Mouse (Mus musculus) T-helper 17 cell (primary cell): Measurements from ENCODE around the gene Aoc1.

ENCODE experiments used
- in situ Hi-C, 2 experiments: fragments of 300-600 bp; cut with MboI, MseI; formaldehyde crosslinking; loops; 1 replicate in 1 of 2; 2 replicates in 1 of 2; pipeline ENCODE4 v1.15.1; 2025; ENCODE audit warnings: high pct_unique_total_duplicates in 2 of 2

Aoc1 gene

DNA sequence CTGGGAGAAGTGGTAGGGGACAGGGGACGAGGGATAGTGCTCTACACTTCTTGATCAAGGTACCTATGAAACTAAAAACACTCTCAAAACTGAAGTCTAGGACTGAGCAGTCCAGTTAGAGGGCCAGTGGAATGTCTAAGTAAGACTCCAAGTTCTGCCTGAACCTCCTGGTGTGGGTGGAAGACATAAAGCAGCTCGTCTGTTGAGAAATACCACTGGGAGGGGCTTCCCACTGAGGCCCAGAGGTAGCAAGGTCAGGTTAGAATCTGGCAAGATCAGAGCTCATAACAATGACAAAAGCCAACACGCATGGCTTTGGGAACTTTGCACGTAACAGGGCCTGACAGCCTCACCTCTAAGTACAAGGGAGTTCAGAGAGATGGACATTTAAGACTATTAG is 30.7 kb downstream of the Aoc1 start:
- in situ Hi-C loops, result no loop called here

DNA sequence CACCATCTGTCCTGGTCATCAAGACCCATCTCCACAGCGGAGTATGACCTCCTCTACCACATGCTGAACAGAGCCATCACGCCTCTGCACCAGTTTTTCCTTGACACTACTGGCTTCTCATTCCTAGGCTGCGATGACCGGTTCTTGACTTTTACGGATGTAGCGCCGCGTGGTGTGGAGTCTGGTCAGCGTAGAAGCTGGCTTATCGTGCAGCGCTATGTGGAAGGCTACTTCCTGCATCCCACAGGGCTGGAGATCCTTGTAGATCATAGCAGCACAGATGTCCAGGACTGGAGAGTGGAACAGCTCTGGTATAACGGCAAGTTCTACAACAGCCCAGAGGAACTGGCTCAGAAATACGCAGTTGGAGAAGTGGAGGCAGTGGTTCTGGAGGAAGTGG is 32.9 kb downstream of the Aoc1 start:
- in situ Hi-C loops, result loop anchor here in 1 of 2 experiments (5.0 kb wide), 1 partner anchor 43 kb away; no protein-coding TSS in a partner anchor

DNA sequence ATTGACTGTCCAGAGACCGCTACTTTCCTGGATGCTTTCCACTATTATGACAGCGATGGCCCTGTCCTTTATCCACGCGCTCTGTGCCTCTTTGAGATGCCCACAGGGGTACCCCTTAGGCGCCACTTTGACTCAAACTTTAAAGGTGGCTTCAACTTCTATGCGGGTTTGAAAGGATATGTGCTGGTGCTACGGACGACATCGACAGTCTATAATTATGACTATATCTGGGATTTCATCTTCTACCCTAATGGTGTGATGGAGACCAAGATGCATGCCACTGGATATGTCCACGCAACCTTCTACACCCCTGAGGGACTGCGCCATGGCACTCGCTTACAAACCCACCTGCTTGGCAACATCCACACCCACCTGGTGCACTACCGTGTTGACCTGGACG is 33.7 kb downstream of the Aoc1 start:
- in situ Hi-C loops, result loop anchor here in 1 of 2 experiments (5.0 kb wide), 1 partner anchor 44 kb away; no protein-coding TSS in a partner anchor

DNA sequence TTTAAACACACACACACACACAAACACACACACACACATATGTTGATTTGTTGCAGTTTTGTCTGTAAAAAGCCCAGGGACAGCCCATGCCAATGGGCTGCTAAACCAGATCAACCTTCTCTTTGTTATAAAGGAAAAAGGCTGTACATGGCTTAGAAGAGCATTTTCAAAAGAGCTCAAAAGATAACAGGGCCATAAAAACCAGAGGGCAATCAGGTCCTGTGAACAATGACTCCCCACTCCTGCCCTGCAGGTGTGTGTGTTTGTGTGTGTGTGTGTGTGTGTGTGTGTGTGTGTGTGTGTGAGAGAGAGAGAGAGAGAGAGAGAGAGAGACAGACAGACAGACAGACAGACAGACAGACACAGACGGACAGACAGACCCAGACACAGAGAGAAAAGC is 36.5 kb downstream of the Aoc1 start:
- in situ Hi-C loops, result loop anchor here in 1 of 2 experiments (5.0 kb wide), 1 partner anchor 47 kb away; no protein-coding TSS in a partner anchor

DNA sequence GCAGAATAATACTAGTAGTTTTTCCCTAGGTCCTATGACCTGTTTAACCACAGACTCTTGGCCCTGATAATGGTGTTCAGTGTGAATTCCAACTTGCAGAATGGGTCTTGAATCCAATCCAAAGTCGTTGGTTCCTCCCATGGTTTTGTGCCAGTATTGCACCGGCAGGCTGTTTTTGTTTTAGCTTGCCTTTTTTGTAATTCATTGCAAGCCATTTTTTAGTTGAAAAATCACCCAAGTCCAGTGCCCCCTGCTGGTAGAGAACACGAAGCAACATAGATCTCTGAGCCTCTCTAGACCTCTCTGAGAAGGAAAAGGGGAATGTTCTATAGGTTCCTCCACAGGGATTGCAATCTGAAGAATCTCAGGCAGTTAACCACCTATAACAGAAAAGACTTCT is 39.3 kb downstream of the Aoc1 start:
- in situ Hi-C loops, result no loop called here

DNA sequence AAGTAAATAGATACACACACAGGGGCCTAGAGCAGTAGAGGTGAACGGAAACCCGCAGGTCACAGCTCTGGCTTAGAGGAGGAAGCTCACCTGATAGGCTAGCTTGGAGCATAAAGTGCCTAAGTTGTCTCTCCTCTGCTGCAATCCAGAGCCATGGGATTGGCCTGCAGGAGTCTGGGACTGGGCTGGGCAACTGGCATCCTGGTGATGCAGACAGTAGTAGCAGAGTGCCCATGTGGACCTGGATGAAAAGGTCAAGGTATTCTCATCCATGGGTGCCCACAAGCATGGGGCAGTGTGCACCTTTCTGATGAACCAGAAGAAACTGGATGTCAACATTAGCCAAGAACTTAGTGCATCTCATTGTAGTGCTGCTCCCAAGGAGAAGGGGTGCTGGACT is 40.9 kb downstream of the Aoc1 start:
- in situ Hi-C loops, result no loop called here

DNA sequence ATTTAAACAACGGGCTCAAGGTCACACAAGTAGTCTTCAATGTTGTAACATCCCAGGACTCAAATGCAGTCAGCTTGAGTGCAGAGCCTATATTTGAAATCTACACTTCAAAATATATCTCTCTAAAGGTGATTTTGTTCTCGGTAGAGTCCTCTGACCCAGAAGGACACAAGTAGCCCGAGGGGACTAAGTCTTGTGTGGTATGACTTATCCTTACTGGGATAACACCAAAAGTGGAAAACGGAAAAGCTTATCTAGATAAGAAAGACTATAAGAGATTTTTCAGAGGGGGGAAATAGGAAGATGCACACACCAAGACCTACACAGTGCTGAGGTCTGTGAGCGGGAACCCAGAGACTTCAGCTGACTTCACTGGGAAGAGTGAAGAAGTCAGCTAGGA is 56.9 kb downstream of the Aoc1 start, which contains the start of gene 1600015I10Rik:
TSS of gene 1600015I10Rik (plus strand) at position 301 of the 400 bp plus-strand sequence.
- in situ Hi-C loops, result no loop called here

DNA sequence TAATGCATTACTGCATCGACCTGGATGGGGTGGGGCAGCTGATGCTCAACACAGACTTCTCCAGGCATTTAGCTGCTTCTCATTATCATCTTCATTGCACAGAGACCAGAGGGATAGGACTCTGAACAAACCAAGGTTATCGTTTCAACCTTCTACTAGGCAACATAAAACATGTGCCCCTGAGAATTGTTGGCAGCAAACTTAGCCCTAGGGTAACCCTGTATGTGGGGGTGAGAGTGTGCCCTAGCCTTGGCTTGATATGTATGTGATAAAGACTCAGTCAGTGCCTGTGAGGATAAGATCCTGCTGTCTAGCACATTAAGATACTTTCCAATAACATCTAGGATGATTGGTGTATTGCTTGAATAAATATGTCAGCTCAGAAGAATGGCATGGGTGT is 76.9 kb downstream of the Aoc1 start:
- in situ Hi-C loops, result no loop called here

DNA sequence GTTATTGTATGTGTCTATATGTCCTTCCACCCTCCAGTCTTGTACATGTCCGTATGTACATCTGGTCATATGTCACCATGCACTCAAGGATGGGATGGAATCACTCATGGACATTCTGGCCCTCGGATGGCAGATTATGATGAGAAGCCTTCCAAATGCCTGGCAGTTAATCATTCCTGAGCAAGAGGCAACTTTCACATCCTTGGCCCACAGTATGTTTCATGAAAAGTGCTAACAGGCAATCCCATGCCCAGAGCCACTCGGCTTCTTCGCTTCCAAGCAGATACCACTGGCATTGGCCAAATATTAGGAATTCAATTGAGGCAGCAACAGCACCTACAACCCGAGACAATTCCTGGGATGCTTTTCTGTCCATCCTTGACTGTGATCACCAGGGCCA is 78.0 kb downstream of the Aoc1 start:
- in situ Hi-C loops, result loop anchor here in 1 of 2 experiments (25.0 kb wide), 1 partner anchor 1937 kb away; no protein-coding TSS in a partner anchor

DNA sequence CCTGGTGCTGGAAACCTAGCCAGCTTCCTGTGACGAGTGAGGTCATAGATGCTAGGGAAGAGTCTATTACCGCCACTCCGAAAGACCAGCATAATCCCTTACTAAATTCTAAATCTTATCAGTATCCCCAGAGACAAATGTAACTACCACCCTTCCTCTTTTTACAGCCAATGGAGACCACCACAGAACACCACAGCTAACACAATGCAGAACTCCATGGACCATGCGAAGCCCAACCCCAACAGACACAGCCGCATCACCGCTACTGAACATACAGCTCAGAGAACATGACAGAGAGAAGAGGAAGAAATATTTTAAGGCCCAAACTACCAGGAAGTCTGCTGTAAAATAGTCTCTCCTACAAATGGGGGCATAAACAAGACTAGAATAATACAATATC is 78.9 kb downstream of the Aoc1 start:
- in situ Hi-C loops, result loop anchor here in 1 of 2 experiments (25.0 kb wide), 1 partner anchor 1936 kb away; no protein-coding TSS in a partner anchor

DNA sequence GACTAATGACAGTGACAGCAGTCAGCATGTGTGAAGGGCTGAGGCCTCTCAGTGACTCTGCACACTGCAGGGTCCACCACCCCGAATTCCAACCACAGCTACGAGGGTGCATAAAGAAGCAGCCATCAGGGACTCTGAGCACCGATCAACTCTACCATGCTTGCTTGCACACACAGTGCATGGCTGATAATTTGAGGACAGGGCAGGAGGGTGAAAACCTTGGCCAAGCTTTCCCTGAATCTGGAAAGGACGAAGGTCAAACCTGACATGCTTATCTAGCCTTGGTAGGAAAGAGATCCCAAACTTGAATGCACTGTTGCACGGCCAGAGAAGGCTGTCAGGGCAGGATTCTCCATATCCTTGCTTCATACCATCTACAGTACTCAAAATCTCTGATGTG is 80.5 kb downstream of the Aoc1 start:
- in situ Hi-C loops, result loop anchor here in 1 of 2 experiments (25.0 kb wide), 1 partner anchor 1934 kb away; no protein-coding TSS in a partner anchor

DNA sequence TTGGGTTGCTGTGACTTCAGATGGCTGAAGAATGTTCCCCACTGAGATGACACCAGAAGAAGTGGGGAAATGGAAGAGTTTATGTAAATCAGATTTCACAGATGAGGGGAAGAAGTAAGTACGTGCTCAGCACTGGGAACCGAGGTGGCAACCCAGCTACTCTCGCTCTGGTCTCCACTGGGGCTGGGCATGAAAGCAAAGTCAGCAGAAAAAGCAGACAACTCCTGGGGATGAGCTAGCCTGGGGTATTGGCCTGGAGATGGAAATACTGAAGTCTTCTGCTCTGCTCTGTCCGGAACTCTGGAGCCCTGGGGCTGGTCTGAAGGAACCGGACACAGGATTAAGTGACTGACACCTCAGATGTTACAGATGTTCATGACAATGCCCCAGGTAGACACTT is 81.5 kb downstream of the Aoc1 start:
- in situ Hi-C loops, result loop anchor here in 1 of 2 experiments (25.0 kb wide), 1 partner anchor 1933 kb away; no protein-coding TSS in a partner anchor

DNA sequence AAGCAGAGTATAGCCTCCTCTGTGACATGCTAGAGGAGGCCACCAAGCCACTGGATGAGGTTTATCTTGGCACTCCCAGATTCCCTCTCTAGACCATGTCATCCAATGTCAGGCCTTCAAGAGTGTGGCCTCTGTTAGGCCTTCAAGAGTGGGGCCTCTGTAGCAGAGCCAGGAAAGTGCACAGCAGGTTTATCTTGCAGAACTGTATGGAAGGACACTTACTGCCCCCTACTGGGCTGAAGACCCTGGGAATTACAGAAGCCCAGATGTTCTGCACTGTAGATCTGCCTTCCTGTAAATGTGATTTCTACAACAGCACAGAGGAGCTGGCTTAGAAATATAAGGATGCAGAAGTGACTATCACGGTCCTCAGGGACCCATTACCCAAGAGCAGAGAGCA is 82.2 kb downstream of the Aoc1 start:
- in situ Hi-C loops, result loop anchor here (5.0 to 25.0 kb wide), 2 partner anchors 93 to 1932 kb away; no protein-coding TSS in a partner anchor

DNA sequence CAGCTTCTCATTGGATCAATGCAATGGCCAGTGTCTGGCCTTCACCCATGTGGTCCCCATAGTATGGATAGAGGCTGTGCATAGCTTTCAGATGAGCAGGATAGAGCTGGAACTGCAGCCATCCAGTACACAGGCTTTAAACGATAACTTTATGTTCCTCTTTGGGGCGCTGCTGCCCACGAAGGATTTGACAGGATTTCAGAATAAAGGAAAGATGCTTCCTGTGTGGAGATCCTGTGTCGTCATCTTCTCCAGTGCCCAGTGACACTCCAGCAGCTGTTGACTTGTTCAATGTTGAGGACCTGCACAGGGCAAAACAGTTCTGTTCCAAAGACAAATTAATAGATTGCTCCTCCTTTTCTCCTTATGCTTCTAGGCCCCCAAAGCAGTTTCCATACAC is 84.1 kb downstream of the Aoc1 start:
- in situ Hi-C loops, result loop anchor here (5.0 to 25.0 kb wide), 2 partner anchors 94 to 1931 kb away; no protein-coding TSS in a partner anchor

DNA sequence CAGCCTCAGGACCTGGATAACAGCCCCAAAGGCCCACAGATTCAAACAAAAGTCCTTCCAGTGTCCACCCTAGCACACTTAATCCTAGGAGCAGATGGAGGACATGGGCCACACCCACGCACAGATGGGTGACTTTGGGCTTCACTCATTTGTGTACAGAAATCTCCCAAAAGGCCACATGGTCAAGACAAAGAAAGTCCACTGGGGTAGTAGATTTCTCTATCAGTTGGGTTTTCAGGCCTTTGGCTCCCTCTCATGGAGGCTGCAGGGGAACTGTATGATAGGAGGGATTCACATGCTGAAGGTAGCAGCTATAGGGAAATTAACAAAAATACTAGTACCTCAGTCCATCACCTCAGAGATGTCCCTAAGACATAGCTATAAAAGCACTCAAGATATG is 85.4 kb downstream of the Aoc1 start:
- in situ Hi-C loops, result loop anchor here (5.0 to 25.0 kb wide), 2 partner anchors 96 to 1929 kb away; no protein-coding TSS in a partner anchor
